Mouse (Mus musculus) CH12.LX (cell line): ENCODE data around the gene Defb45.

Experiments used
- CTCF ChIP-seq, 2 experiments: IDR thresholded peaks in 1 of 2; conservative IDR thresholded peaks in 1 of 2; 2 replicates each; pipeline ENCODE4 v1.5.1; 2011 to 2012; ENCODE audit warnings: low read depth in 2 of 2, low read length in 2 of 2, improper control_type of control experiment in 1 of 2, inconsistent platforms in 1 of 2, mild to moderate bottlenecking in 1 of 2, moderate library complexity in 1 of 2
- SMC3 ChIP-seq: IDR thresholded peaks from 2 replicates; pipeline ENCODE4 v1.6.1; 2011; ENCODE audit warnings: low read depth, low read length, improper control_type of control experiment
- ZKSCAN1 ChIP-seq: IDR thresholded peaks from 2 replicates; pipeline ENCODE4 v1.6.1; 2012; ENCODE audit warnings: low read depth, inconsistent platforms, low read length, improper control_type of control experiment, borderline replicate concordance

DNA sequence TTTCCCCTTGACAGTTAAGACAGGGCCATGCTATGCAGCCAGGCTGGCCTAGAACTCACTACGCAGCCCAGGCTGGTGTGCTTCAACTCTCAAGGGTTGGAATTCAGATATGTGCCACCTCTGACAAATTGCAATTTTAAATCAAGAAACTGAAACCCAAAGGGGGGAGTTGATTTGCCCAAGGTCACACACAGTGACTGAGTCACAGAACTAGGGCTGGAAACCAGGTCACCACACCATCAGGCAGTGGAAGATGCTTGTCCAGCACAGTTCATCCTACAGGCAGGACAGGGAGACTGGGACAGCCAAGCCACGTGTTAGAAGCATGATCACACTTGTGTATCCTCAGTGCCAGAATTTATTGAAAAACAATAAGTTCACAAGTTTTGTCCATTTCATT lies 25.4 kb upstream of the Defb45 start:
- TF ChIP-seq CTCF (conservative IDR thresholded peaks at IDR 0.05 in 1 of 2, IDR thresholded peaks at IDR 0.05 in 1 of 2; ENCODE audit: low read depth in 2 of 2, low read length in 2 of 2) (no peak), ZKSCAN1 (no peak), SMC3 (no peak)
